Mouse (Mus musculus) heart, embryonic 14.5 days (tissue): ENCODE data around the gene Rbm28. TPM values are rescaled to one million over a fixed set of nuclear protein-coding genes. Genes with fewer than 3 reads are reported as not detected.

Experiments
- ATAC-seq: fragments of 200-750 bp; cut with Nextera tagmentation; 2 replicates; pipeline ENCODE4 v1.8.0; 2017; ENCODE audit warnings: low read depth, moderate TSS enrichment; ENCODE audit not compliant: insufficient number of reproducible peaks, insufficient read depth, low FRiP score
- H3K27ac ChIP-seq, 2 experiments: fragments of 200-500 bp in 1 of 2; fragments of 300-500 bp in 1 of 2; sonication (generic) in 1 of 2; replicated peaks in 1 of 2; 2 replicates each; pipeline ENCODE4 v1.5.1; 2012 to 2014; ENCODE audit warnings: low read depth in 2 of 2, low read length in 2 of 2, control low read depth in 1 of 2, mild to moderate bottlenecking in 1 of 2, mixed read lengths in 1 of 2; ENCODE audit not compliant: control insufficient read depth in 1 of 2, insufficient read depth in 1 of 2
- H3K27me3 ChIP-seq: fragments of 300-500 bp; sonication (generic); 2 replicates; pipeline ENCODE4 v1.6.1; 2014; ENCODE audit warnings: mild to moderate bottlenecking, low read length, control low read depth; ENCODE audit not compliant: control insufficient read depth, insufficient read depth
- H3K36me3 ChIP-seq: fragments of 300-500 bp; sonication (generic); 2 replicates; pipeline ENCODE4 v1.6.1; 2014; ENCODE audit warnings: mild to moderate bottlenecking, control low read depth, low read length, mixed read lengths; ENCODE audit not compliant: control insufficient read depth, insufficient read depth
- H3K4me1 ChIP-seq, 2 experiments: fragments of 200-500 bp in 1 of 2; fragments of 300-500 bp in 1 of 2; sonication (generic) in 1 of 2; 2 replicates each; pipeline ENCODE4 v1.6.1; 2012 to 2014; ENCODE audit warnings: low read length in 2 of 2, control low read depth in 1 of 2, mixed read lengths in 1 of 2; ENCODE audit not compliant: control insufficient read depth in 2 of 2, insufficient read depth in 2 of 2
- H3K4me2 ChIP-seq: fragments of 300-500 bp; sonication (generic); 2 replicates; pipeline ENCODE4 v1.6.1; 2014; ENCODE audit warnings: mild to moderate bottlenecking, low read length
- H3K4me3 ChIP-seq, 2 experiments: fragments of 200-500 bp in 1 of 2; fragments of 300-500 bp in 1 of 2; sonication (generic) in 1 of 2; 2 replicates each; pipeline ENCODE4 v1.5.1; 2012 to 2014; ENCODE audit warnings: low read length in 2 of 2, mild to moderate bottlenecking in 2 of 2, control low read depth in 1 of 2, low read depth in 1 of 2, moderate library complexity in 1 of 2; ENCODE audit not compliant: control insufficient read depth in 1 of 2, insufficient read depth in 1 of 2
- H3K9ac ChIP-seq: fragments of 300-500 bp; sonication (generic); 2 replicates; pipeline ENCODE4 v1.6.1; 2014; ENCODE audit warnings: mild to moderate bottlenecking, low read length
- H3K9me3 ChIP-seq: fragments of 300-500 bp; sonication (generic); 2 replicates; pipeline ENCODE4 v1.6.1; 2016; ENCODE audit warnings: low read length, control low read depth; ENCODE audit not compliant: control insufficient read depth
- WGBS: fragments of 180-500 bp; shearing (Covaris S2); extraction: QIAGEN DNeasy Blood & Tissue Kit; methylation state at CpG from one replicate; pipeline ENCODE4 v1.1.7; 2014; 5-methylcytosine and 5-hydroxymethylcytosine counted together
- polyA plus RNA-seq: library from polyadenylated mRNA; unstranded; fragments of >200 nt; fragmentation: Nextera tagmentation; extraction: Ambion mirVana; gene quantifications from 2 replicates; pipeline ENCODE4 v1.2.1, GENCODE M21; 2014

The Rbm28 gene
- polyA plus RNA-seq, 1 experiment from 2014 or later = 30.2 TPM

DNA sequence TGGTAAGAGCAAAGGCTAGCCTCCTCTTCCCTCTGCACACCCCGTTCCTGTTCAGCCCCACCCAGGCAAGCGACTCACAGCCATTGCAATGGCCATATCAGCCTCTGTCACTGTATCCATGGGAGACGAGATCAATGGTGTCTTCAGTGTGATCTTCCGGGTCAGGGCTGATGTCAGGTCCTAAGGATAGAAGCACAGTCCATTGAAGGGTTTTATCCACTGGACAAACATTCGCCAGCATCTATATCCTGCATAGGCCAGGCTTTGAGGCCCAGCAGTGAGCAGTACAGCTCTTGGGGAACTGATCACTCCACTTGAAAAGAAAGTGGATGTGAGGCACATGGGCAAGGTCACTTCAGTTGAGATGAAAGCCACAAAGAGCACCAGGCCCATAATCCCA, 42.2 kb upstream of the Rbm28 start:
- Histone ChIP-seq H3K27me3 (no peaks in the 10 kb centered on the region), H3K9me3 (no peaks in the 10 kb centered on the region), H3K4me3 (no peak overlapping the region), H3K4me1 (peaks cover 7 to 10% of the 10 kb centered on the region in 2 experiments; a peak in 3 of 4 replicates), H3K9ac (no peak overlapping the region), H3K36me3 (peaks cover 45% of the 10 kb centered on the region), H3K27ac (no peak overlapping the region), H3K4me2 (no peak overlapping the region)
- 75% methylated on average over 5 of the region's 5 CpGs for WGBS
- no peak for ATAC-seq

DNA sequence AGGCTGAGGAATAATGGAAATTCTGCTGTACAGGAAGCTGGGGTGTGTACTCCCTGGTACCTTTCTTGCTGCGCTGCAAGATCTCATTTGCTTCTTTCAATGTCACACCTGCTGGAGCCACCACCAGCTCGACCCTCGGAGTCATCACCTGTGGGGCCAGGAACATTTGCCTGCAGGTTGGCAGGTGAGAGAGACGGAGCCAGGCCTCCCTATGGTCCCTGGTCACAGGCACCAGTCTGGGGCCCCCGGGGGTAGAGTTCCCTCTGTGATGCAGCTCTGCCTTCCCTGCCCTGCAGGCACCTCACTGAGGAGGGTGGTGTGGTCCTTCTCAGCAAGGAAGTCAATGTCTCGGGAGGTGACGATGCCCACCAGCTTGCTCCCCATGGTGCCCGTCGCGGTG, 41.2 kb upstream of the Rbm28 start:
- Histone ChIP-seq H3K27me3 (no peaks in the 10 kb centered on the region), H3K27ac (no peak overlapping the region), H3K4me3 (no peak overlapping the region), H3K9me3 (no peaks in the 10 kb centered on the region), H3K4me2 (no peak overlapping the region), H3K36me3 (peaks cover 50% of the 10 kb centered on the region), H3K4me1 (peaks cover under 1 to 2% of the 10 kb centered on the region in 2 experiments; a peak in 3 of 4 replicates), H3K9ac (no peak overlapping the region)
- ATAC-seq = no peak
- 91% methylated on average over 10 of the region's 10 CpGs for WGBS

DNA sequence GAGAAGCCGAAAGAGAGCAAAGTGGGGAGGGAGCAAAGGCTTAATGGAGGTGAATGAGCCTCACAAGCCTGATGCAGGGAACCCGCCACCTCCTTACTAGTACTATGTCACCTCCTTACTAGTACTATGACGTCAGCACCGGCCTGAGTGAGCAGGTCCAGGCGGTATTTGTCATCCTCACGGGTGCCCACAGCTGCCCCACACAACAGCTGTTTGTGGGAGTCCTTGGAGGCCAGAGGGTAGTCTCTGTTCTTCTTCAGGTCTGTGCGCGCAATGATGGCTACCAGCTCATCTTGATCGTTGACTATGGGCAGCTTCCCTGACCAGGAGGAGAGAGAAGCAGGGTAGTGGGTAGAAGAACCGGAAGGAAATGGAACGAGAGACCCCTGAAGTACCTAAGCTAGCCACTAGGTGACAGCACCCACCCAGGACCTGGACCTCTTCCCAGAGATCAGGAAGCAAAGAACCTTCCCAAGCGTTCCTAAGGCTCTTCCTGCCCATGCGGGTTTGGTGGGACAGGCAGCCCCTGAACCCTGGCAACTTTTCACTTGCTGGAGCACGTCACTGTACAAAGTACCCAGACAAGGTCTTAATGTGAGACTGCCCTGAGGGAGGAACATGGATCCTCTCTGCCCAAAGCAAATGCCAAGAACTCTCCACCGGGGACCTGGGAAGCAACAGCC, 40.3 kb upstream of the Rbm28 start:
- Histone ChIP-seq H3K27me3 (no peaks in the 10 kb centered on the region), H3K27ac (no peak overlapping the region), H3K4me1 (no peaks in the 10 kb centered on the region), H3K9ac (no peak overlapping the region), H3K4me2 (no peak overlapping the region), H3K4me3 (no peak overlapping the region), H3K36me3 (peaks cover 53% of the 10 kb centered on the region), H3K9me3 (no peaks in the 10 kb centered on the region)
- 52% methylated on average over 15 of the region's 15 CpGs for WGBS
- ATAC-seq = no peak

DNA sequence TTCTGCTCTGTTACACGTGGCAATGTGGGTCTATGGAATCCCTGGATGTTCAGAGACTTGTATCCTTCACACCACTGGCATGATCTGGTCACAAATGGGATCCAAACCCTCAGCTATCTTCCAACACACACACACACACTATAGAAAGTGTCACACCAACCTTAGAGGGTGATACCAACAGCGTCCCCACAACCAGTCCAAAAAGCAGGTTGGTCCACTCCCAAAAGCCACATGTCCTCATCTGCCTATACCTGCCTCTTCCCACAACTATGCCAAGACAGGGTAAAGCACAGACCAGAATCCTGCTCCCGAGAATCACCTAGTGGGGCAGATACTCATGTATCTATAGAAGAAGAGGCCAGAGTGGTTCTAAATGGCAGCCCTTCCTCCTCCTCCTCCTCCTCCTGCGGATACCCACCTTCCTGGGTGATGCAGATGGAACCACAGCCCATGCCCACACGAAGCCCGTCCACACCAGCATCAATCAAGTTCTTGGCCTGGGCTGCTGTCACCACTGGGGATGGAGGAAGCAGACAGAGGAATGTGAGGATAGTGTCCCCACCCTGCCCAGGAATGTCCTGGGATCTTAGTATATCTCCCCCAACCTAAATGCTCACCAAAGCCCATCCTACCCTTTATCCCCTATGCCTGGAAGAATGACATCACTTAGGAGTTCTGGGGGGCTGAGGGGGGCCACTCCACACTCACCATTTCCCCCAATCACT, 39.2 kb upstream of the Rbm28 start:
- no peaks in the 10 kb centered on the region for H3K27me3 ChIP-seq
- H3K36me3 ChIP-seq = peaks cover 53% of the 10 kb centered on the region
- no peak for ATAC-seq
- no peak overlapping the region for H3K4me3 ChIP-seq
- H3K27ac ChIP-seq = no peak overlapping the region
- H3K9me3 ChIP-seq = no peaks in the 10 kb centered on the region
- no peak overlapping the region for H3K9ac ChIP-seq
- H3K4me2 ChIP-seq = no peak overlapping the region
- no peaks in the 10 kb centered on the region for H3K4me1 ChIP-seq
- whole genome bisulfite sequencing = 86% methylated on average over 6 of the region's 6 CpGs

DNA sequence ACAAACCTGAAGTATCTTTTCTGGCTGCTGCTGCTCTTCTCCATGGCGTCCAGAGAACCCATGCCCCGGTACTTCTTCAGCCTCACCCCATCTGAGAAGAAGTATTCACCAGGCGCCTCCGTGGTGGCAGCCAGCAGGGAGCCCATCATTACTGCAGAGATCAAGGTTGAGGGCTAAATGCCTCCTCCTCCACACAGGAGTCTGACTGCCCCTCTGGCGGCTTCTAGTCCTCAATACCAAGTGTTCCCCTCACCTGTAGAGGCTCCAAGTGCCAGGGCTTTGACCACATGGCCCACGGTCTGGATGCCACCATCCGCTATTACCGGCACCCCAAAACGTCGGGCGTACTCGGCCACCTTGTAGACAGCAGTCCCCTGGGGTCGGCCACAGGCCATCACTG, 38.3 kb upstream of the Rbm28 start:
- Histone ChIP-seq H3K36me3 (peaks cover 53% of the 10 kb centered on the region), H3K9ac (no peak overlapping the region)

DNA sequence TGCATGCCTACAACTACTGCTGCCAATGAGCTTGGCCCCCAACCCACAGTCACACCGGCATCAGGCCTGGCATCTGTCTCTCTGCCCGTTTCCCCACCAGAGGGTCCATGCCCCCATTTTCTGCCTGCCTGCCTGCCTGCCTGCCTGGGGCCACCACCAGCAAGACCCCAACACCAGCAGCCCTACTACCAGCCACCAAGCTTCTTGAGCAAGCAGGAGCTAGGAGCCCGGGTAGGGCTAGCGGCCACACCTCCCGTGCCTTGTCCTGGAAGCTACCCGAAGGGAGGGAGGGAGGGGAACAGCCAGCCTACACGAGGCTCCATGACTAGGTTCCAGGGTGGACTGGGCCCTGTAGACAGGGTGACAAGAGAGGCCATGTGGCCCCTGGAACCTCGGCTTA, 37.2 kb upstream of the Rbm28 start:
- 77% methylated on average over 5 of the region's 8 CpGs for WGBS
- no peaks in the 10 kb centered on the region for H3K9me3 ChIP-seq
- H3K27me3 ChIP-seq = no peaks in the 10 kb centered on the region
- H3K27ac ChIP-seq = no peak overlapping the region
- H3K4me3 ChIP-seq = no peak overlapping the region
- H3K36me3 ChIP-seq = peaks cover 51% of the 10 kb centered on the region
- no peak for ATAC-seq
- H3K4me2 ChIP-seq = no peak overlapping the region
- H3K4me1 ChIP-seq = peaks cover 0 to 4% of the 10 kb centered on the region in 2 experiments; a peak in 1 of 4 replicates
- no peak overlapping the region for H3K9ac ChIP-seq

More for the DNA sequence above, 38.3 kb upstream of the Rbm28 start:
- WGBS = 88% methylated on average over 13 of the region's 13 CpGs
- Histone ChIP-seq H3K9me3 (no peaks in the 10 kb centered on the region), H3K4me2 (no peak overlapping the region), H3K4me1 (peaks cover 0 to 4% of the 10 kb centered on the region in 2 experiments; a peak in 1 of 4 replicates), H3K27ac (no peak overlapping the region), H3K4me3 (no peak overlapping the region), H3K27me3 (no peaks in the 10 kb centered on the region)
- ATAC-seq = no peak

DNA sequence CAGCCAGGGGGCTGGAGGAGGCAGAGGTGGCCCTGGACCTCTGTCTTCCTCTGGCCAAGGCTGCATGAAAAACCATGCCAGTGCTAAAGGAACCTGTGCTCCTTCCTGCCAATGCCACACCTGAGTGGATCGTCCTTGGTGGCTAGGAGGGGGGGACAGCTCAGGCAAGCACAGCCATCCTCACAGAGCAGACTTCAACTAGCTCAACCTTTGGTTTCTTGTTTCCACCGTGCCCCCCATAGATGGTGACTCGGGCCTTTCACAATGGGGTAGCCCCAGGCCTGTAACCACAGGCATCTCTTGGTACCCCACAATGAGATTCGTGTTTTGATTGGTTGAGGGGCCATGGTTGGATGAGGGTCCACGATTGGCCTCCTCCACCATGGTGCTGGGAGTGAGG, 36.5 kb upstream of the Rbm28 start:
- 85% methylated on average over 5 of the region's 5 CpGs for WGBS
- Histone ChIP-seq H3K36me3 (peaks cover 45% of the 10 kb centered on the region), H3K27me3 (no peaks in the 10 kb centered on the region), H3K27ac (no peak overlapping the region), H3K4me3 (no peak overlapping the region), H3K4me2 (no peak overlapping the region), H3K9me3 (no peaks in the 10 kb centered on the region), H3K4me1 (peaks cover 0 to 4% of the 10 kb centered on the region in 2 experiments; a peak in 1 of 4 replicates), H3K9ac (no peak overlapping the region)
- no peak for ATAC-seq
